Mouse (Mus musculus) cerebellum, adult 2 months (tissue): ENCODE data around the gene Jagn1. TPM values are rescaled to one million over a fixed set of nuclear protein-coding genes. Genes with fewer than 3 reads are reported as not detected.

Experiments
- DNase-seq, 2 experiments: peaks; one replicate each; pipeline ENCODE4 v3.0.0; 2021
- H3K27ac ChIP-seq: fragments of 200-500 bp; 2 replicates; pipeline ENCODE4 v1.5.1; 2012; ENCODE audit warnings: low read length, control low read depth, inconsistent platforms; ENCODE audit not compliant: insufficient read depth
- H3K27me3 ChIP-seq: fragments of 200-500 bp; 2 replicates; pipeline ENCODE4 v1.6.1; 2012; ENCODE audit warnings: inconsistent platforms, mild to moderate bottlenecking, low read length, moderate library complexity; ENCODE audit not compliant: control insufficient read depth, insufficient read depth
- H3K4me1 ChIP-seq: fragments of 200-500 bp; 2 replicates; pipeline ENCODE4 v1.6.1; 2011; ENCODE audit warnings: low read length; ENCODE audit not compliant: control insufficient read depth, insufficient read depth
- H3K4me3 ChIP-seq: fragments of 200-500 bp; replicated peaks from 2 replicates; pipeline ENCODE3; 2011; ENCODE audit warnings: mild to moderate bottlenecking, low read depth, low read length, control low read depth; ENCODE audit not compliant: insufficient read depth
- CTCF ChIP-seq: fragments of 200-500 bp; IDR thresholded peaks from 2 replicates; pipeline ENCODE4 v1.5.1; 2011; ENCODE audit warnings: low read depth, mild to moderate bottlenecking, control low read depth, low read length, moderate library complexity, borderline replicate concordance; ENCODE audit not compliant: insufficient read depth
- POLR2A ChIP-seq: fragments of 200-500 bp; IDR thresholded peaks from 2 replicates; pipeline ENCODE4 v1.6.1; 2011; ENCODE audit warnings: low read length, control low read depth, borderline replicate concordance; ENCODE audit not compliant: insufficient read depth
- WGBS: fragments of 180-500 bp; shearing (Covaris S2); methylation state at CpG from one replicate; pipeline ENCODE4 v1.1.7; 2018; 5-methylcytosine and 5-hydroxymethylcytosine counted together
- polyA plus RNA-seq: library from polyadenylated mRNA; depleted of rRNA; stranded (reverse); fragments of >200 nt; gene quantifications from 2 replicates; pipeline ENCODE4 v1.2.3, GENCODE M21; 2012; rRNA removed

The Jagn1 gene
- 58.4 and 61.0 TPM in 2 replicates for polyA plus RNA-seq

DNA sequence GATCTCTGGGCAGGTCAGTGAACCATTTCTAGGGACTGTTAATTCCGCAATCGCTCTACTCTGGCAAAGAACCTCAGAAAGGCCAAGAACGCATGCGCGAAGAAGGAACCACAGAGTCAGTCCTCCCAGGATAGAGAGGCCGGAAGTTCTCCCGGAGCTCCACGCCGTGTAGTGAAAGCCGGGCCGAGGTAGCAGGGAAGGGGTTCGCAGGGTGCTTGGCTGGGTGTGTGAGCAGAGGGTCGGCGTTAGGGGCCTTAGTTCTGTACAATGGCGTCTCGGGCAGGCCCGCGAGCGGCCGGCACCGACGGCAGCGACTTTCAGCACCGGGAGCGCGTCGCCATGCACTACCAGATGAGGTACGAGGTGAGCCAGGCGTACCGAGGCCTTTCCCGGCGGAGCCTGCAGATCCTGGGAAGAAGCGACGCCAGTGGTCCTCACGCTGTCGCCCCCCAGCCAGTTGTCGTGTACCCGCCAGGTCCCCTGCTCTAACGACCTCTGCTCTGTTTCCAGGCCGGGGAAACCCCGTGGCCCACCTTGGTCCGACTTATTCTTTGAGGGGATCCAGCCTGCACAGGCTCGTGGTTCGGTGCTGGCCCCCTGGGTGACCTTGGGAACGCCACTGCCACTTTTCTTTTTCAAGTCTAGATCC is at the start of gene Jagn1:
Gene Jagn1, plus strand, starts transcription at position 128 of the 649 bp plus-strand sequence.
- TF ChIP-seq POLR2A (peak; percentile 74; the same call in 1 of the 2 replicates), CTCF (no peak)
- peaks cover 7% of the 10 kb centered on the region; the same call in 1 of the 2 replicates for H3K4me1 ChIP-seq
- DNase-seq: peak; percentile 91 to 93
- peak within 1 kb of the TSS; percentile 40 for H3K27ac ChIP-seq
- under 1% methylated on average over 45 of the region's 45 CpGs for WGBS
- no peaks in the 10 kb centered on the region for H3K27me3 ChIP-seq
- H3K4me3 ChIP-seq: peak within 1 kb of the TSS; percentile 65

DNA sequence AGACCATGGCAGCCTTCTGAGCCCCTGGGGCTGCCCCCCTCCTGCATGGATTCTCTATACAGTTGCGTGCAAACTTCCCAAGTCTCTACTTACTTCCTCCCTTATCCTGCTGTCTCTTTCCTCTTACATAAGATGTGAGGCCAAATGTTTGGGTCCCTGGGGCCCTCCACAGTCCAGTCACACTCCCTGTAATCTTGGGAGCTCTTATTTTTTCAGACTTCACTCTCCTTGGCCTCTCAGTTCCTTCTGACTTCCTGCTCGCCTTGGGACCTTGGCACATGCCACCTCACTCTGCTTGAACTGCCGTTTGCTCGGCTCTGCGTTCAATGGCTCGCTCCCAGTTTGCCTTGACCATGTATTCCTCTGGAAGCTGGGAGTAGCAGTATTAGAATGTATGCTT is 48.4 kb upstream of the Jagn1 start:
- 72% methylated on average over 6 of the region's 6 CpGs for WGBS
- Histone ChIP-seq H3K27me3 (no peaks in the 10 kb centered on the region), H3K4me1 (no peaks in the 10 kb centered on the region), H3K4me3 (no peak overlapping the region), H3K27ac (no peak overlapping the region)
- no peak for TF ChIP-seq CTCF
- TF ChIP-seq POLR2A: no peak
- DNase-seq: no peak

DNA sequence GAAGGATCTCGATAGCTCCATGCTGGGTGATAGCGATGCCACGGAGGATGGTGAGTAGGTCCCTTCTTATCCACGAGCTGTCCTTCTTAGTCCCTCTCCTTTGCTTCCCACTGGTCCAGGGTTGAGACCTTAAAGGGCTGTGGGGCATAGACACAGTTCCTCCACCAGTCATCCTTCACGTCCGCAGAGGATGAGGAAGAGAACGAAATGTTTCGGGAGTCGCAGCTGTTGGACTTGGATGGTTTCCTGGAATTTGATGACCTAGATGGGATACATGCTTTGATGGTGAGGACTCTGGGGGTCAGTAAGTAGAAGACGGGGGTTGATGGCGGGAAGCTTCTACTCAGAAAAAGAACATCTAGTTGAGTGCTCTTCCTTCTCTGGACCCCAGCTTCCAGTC is 47.6 kb upstream of the Jagn1 start:
- Histone ChIP-seq H3K4me3 (no peak overlapping the region), H3K27me3 (no peaks in the 10 kb centered on the region), H3K4me1 (no peaks in the 10 kb centered on the region), H3K27ac (no peak overlapping the region)
- no peak for DNase-seq
- 79% methylated on average over 11 of the region's 11 CpGs for WGBS
- no peak for TF ChIP-seq POLR2A
- no peak for TF ChIP-seq CTCF

DNA sequence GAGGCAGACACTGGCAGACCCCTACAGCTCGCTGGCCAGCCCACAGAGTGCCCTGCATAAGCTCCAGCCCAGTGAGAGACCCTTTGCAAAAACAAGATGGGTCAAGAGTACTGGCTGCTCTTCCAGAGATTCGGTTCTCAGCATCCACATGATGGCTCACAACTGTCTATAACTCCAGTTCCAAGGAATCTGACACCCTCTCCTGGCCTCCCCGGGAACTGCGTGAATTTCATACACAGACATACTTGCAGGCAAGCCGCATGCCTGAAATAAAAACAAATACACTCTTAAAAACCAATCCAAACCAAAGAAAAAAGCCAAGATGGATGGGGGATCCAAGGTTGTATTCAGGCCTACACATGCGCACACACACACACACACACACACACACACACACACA is 46.9 kb upstream of the Jagn1 start:
- 88% methylated on average over 6 of the region's 6 CpGs for WGBS
- H3K4me3 ChIP-seq: no peak overlapping the region
- H3K27ac ChIP-seq: no peak overlapping the region
- no peaks in the 10 kb centered on the region for H3K27me3 ChIP-seq
- H3K4me1 ChIP-seq: no peaks in the 10 kb centered on the region
- TF ChIP-seq POLR2A: no peak
- DNase-seq: no peak

DNA sequence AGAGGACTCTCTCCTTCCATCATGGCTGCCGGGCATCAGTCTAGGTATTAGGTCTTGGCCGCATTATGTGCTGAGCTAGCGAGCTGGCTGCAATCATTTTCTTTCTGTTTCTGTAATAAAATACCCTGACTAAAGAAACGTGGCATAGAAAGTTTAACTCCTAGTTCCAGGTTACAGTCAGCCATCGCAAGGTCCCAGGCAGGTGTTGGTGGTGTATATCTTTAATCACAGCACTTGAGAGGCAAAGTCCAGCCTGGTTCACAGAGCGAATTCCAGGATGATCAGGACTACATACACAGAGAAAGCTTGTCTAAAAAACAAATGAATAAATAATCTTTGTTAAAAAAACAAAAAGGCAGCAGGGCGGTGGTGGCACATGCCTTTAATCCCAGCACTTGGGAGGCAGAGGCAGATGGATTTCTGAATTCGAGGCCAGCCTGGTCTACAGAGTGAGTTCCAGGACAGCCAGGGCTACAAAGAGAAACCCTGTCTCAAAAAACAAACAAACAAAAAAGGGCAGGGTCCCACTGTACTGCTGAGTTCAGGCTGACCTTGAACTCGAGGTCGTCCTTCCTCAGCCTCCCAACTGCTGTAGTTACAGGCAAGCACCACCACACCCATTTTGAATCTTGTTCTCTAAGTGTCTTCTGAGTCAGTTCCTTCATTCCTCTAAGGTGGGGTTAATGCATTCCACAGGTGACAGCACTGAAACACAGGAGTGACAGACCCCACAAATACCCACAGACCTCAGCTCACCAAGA is 45.9 kb upstream of the Jagn1 start:
- 81% methylated on average over 10 of the region's 10 CpGs for WGBS
- no peaks in the 10 kb centered on the region for H3K27me3 ChIP-seq

DNA sequence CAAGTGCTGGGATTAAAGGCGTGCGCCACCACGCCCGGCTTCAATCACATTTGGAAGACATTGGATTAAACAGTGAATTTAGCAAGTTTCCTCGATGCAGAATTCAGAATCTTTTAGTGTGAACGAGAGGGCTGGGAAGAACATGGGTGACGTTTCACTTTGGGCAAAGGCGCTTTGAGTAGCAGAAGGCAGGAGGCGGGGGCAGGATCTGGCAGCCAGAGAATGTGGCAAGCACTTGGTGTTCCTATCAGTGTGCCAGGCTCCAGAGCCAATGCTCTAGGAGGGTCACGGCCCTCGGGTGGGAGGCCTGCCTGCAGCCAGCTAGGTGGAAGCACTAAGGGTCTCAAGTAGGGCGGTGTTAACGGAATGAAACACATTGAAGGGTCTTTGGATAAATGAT is 40.3 kb upstream of the Jagn1 start:
- no peak overlapping the region for H3K27ac ChIP-seq
- no peak for TF ChIP-seq CTCF
- no peak for TF ChIP-seq POLR2A
- H3K27me3 ChIP-seq: no peaks in the 10 kb centered on the region
- no peak overlapping the region for H3K4me3 ChIP-seq
- 48% methylated on average over 13 of the region's 13 CpGs for WGBS
- peaks cover 7% of the 10 kb centered on the region; the same call in 1 of the 2 replicates for H3K4me1 ChIP-seq
- DNase-seq: no peak

More for the DNA sequence above, 45.9 kb upstream of the Jagn1 start:
- no peak for DNase-seq
- Histone ChIP-seq H3K4me1 (no peaks in the 10 kb centered on the region), H3K27ac (no peak overlapping the region), H3K4me3 (no peak overlapping the region)
- no peak for TF ChIP-seq CTCF
- TF ChIP-seq POLR2A: no peak

DNA sequence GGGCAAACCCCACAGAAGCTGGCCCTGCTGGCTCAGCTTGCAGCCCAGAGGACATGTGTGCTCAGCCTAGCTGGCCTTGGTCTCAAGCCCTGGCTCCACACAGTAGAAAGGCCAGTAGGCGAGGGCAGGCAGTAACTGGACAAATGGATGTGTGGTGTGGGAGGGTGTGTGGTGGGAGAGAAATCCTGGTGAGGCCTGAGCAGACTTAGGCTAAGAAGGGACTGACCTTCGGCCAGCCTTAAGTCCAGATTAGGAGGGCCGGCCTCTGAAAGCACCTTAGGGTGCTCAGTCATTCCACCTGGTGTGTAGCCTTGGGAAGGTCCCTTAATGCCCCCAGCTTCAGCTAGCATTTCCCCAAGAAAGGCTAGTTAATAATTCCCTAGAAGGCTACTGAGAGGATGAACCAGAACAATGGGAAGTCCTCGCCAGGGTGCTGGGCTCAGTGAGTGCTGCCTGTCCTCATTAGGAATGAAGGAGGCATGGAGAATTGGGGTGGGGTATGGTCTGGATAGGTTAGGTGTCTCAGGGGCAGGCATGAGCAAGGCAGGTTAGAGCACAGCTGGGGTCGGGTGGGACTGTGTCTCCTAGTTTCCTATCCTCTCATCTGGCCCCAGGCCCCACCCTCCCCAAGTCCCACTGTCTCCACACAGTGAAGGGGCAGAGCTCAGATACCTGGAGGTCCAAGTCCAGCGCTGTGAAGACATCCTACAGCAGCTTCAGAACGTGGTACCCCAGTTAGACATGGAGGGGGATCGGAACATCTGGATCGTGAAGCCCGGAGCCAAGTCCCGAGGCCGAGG is 37.5 kb upstream of the Jagn1 start:
- Histone ChIP-seq H3K27ac (no peak overlapping the region), H3K4me1 (peaks cover 7% of the 10 kb centered on the region; the same call in 1 of the 2 replicates), H3K27me3 (no peaks in the 10 kb centered on the region), H3K4me3 (no peak overlapping the region)
- TF ChIP-seq CTCF (no peak), POLR2A (no peak)
- WGBS: 74% methylated on average over 12 of the region's 12 CpGs
- DNase-seq: no peak
